Mouse (Mus musculus) cerebellum, adult 2 months (tissue): ENCODE results near the gene Pik3cg.

Experiments used
- CTCF ChIP-seq: fragments of 200-500 bp; IDR thresholded peaks from 2 replicates; pipeline ENCODE4 v1.5.1; 2011; ENCODE audit warnings: low read depth, mild to moderate bottlenecking, control low read depth, low read length, moderate library complexity, borderline replicate concordance; ENCODE audit not compliant: insufficient read depth
- POLR2A ChIP-seq: fragments of 200-500 bp; IDR thresholded peaks from 2 replicates; pipeline ENCODE4 v1.6.1; 2011; ENCODE audit warnings: low read length, control low read depth, borderline replicate concordance; ENCODE audit not compliant: insufficient read depth

GRCm38 (mm10) chr12:32168751-32169150 lies 39.7 kb downstream of the Pik3cg start:
- TF ChIP-seq POLR2A (no peak), CTCF (no peak)
